8 mouse cellular contexts compared by ENCODE assay signal in genomic region chr1:93114713-93115463, GRCm38 (mm10). TPM values are rescaled to one million over a fixed set of nuclear protein-coding genes. Genes with fewer than 3 reads are reported as not detected.
A peak's percentile ranks its signal among the peaks of the same experiment; 100 is the strongest.
DNase-seq lines count a peak whose midpoint lies in the region; ATAC-seq lines count a peak whose summit lies in the region.

No protein-coding gene starts in this region.

- 0 out of 2 replicates have a peak, but pooled peaks cover 4% of the 10 kb centered on the region for H3K4me1 ChIP-seq in embryonic facial prominence, embryonic 12.5 days
- H3K4me1 ChIP-seq in heart, embryonic 15.5 days (replicated peaks) = peaks cover 6% of the 10 kb centered on the region
- H3K4me1 ChIP-seq in liver, embryonic 13.5 days (replicated peaks) = peaks cover 7% of the 10 kb centered on the region; the same call in 1 of the 2 replicates
- peaks cover 3% of the 10 kb centered on the region for H3K4me1 ChIP-seq in neural tube, embryonic 12.5 days

- no peak overlapping the region for H3K27ac ChIP-seq in embryonic facial prominence, embryonic 12.5 days
- H3K27ac ChIP-seq in heart, embryonic 15.5 days = no peak overlapping the region
- H3K27ac ChIP-seq in liver, embryonic 13.5 days = no peak overlapping the region
- H3K27ac ChIP-seq in neural tube, embryonic 12.5 days = no peak overlapping the region

- no peaks in the 10 kb centered on the region for H3K36me3 ChIP-seq in embryonic facial prominence, embryonic 12.5 days
- H3K36me3 ChIP-seq in heart, embryonic 15.5 days = no peaks in the 10 kb centered on the region
- H3K36me3 ChIP-seq in liver, embryonic 13.5 days = no peaks in the 10 kb centered on the region
- H3K36me3 ChIP-seq in neural tube, embryonic 12.5 days = no peaks in the 10 kb centered on the region

- peak overlapping the region; percentile 29 for H3K4me3 ChIP-seq in embryonic facial prominence, embryonic 12.5 days
- H3K4me3 ChIP-seq in heart, embryonic 15.5 days = peak overlapping the region; percentile 37
- no peak overlapping the region for H3K4me3 ChIP-seq in liver, embryonic 13.5 days (replicated peaks)
- H3K4me3 ChIP-seq in neural tube, embryonic 12.5 days = peak overlapping the region; percentile 35

- no peaks in the 10 kb centered on the region for H3K9me3 ChIP-seq in embryonic facial prominence, embryonic 12.5 days
- no peaks in the 10 kb centered on the region for H3K9me3 ChIP-seq in heart, embryonic 15.5 days (replicated peaks)
- H3K9me3 ChIP-seq in liver, embryonic 13.5 days (replicated peaks) = no peaks in the 10 kb centered on the region; the same call in 1 of the 2 replicates
- 0 out of 2 replicates have a peak, but pooled peaks cover 6% of the 10 kb centered on the region for H3K9me3 ChIP-seq in neural tube, embryonic 12.5 days

- ATAC-seq in embryonic facial prominence, embryonic 12.5 days (ENCODE audit: insufficient number of reproducible peaks, insufficient read depth, low FRiP score, low TSS enrichment) = peak; percentile 100
- ATAC-seq in heart, embryonic 15.5 days (replicated peaks; ENCODE audit: insufficient number of reproducible peaks, insufficient read depth, low FRiP score, low read depth) = peak; percentile 88
- ATAC-seq in liver, embryonic 13.5 days (ENCODE audit: low read depth) = peak; percentile 75
- peak; percentile 100 for ATAC-seq in neural tube, embryonic 12.5 days (ENCODE audit: low FRiP score, low read depth)

- peak; percentile 71 for DNase-seq in CD4-positive, CD25-positive, alpha-beta regulatory T cell, adult 2 months (ENCODE audit: low read depth, low spot score)
- DNase-seq in adrenal gland, postnatal 25 days = peak; percentile 68
- peak; percentile 76 for DNase-seq in kidney, postnatal 14 days
- DNase-seq in liver, embryonic 13.5 days = peak; percentile 57
- peak; percentile 46 to 72 for DNase-seq in thymus, postnatal 36 days

- H3K4me2 ChIP-seq in embryonic facial prominence, embryonic 12.5 days (replicated peaks) = peak overlapping the region; percentile 62
- H3K4me2 ChIP-seq in heart, embryonic 15.5 days = peak overlapping the region; percentile 63
- peak overlapping the region; percentile 32 for H3K4me2 ChIP-seq in liver, embryonic 13.5 days
- H3K4me2 ChIP-seq in neural tube, embryonic 12.5 days (replicated peaks) = peak overlapping the region; percentile 72

- H3K9ac ChIP-seq in embryonic facial prominence, embryonic 12.5 days = peak overlapping the region; percentile 33; the same call in 1 of the 2 replicates
- H3K9ac ChIP-seq in heart, embryonic 15.5 days = no peak overlapping the region
- H3K9ac ChIP-seq in liver, embryonic 13.5 days = no peak overlapping the region
- 0 out of 2 replicates have a peak overlapping the region, but pooled peaks have one; percentile 45 for H3K9ac ChIP-seq in neural tube, embryonic 12.5 days

- H3K27me3 ChIP-seq in embryonic facial prominence, embryonic 12.5 days = 0 out of 2 replicates have a peak, but pooled peaks cover 2% of the 10 kb centered on the region
- peaks cover 13% of the 10 kb centered on the region; the same call in 1 of the 2 replicates for H3K27me3 ChIP-seq in heart, embryonic 15.5 days
- 0 out of 2 replicates have a peak, but pooled peaks cover 7% of the 10 kb centered on the region for H3K27me3 ChIP-seq in liver, embryonic 13.5 days
- no peaks in the 10 kb centered on the region for H3K27me3 ChIP-seq in neural tube, embryonic 12.5 days (replicated peaks)

- WGBS in embryonic facial prominence, embryonic 12.5 days = 26% methylated on average over 21 of the region's 21 CpGs
- WGBS in heart, embryonic 15.5 days = 27% methylated on average over 21 of the region's 21 CpGs
- WGBS in liver, embryonic 13.5 days (ENCODE audit: insufficient replicate concordance) = 27% methylated on average over 21 of the region's 21 CpGs
- 24% methylated on average over 21 of the region's 21 CpGs for WGBS in neural tube, embryonic 12.5 days

RNA-seq across cellular contexts. Expression of gene Kif1a, which starts 13.1 kb away (rescaled TPM):
- 15.6 and 26.0 TPM in 2 replicates for total RNA-seq in adrenal gland, postnatal 25 days (2021)
- polyA plus RNA-seq in embryonic facial prominence, embryonic 12.5 days (2016; fragmentation: Nextera tagmentation; extraction: Ambion mirVana) = 31.4 and 34.4 TPM in 2 replicates
- polyA plus RNA-seq in heart, embryonic 15.5 days (2015; fragmentation: Nextera tagmentation; extraction: Ambion mirVana) = 10.2 and 13.8 TPM in 2 replicates
- polyA plus RNA-seq in liver, embryonic 13.5 days (2015; fragmentation: Nextera tagmentation; extraction: Ambion mirVana) = 0.35 and 0.61 TPM in 2 replicates
- polyA plus RNA-seq in neural tube, embryonic 12.5 days (2016; fragmentation: Nextera tagmentation; extraction: Ambion mirVana) = 132 and 136 TPM in 2 replicates

RNA-seq across cellular contexts. Expression of gene Agxt, which starts 20.2 kb away (rescaled TPM):
- total RNA-seq in adrenal gland, postnatal 25 days (2021) = 3.6 TPM in 1 of 2 replicates, not detected in the other
- polyA plus RNA-seq in embryonic facial prominence, embryonic 12.5 days (2016; fragmentation: Nextera tagmentation; extraction: Ambion mirVana) = not detected in 2 replicates
- polyA plus RNA-seq in heart, embryonic 15.5 days (2015; fragmentation: Nextera tagmentation; extraction: Ambion mirVana) = 0.14 TPM in 1 of 2 replicates, not detected in the other
- polyA plus RNA-seq in liver, embryonic 13.5 days (2015; fragmentation: Nextera tagmentation; extraction: Ambion mirVana) = 4.3 and 4.7 TPM in 2 replicates
- polyA plus RNA-seq in neural tube, embryonic 12.5 days (2016; fragmentation: Nextera tagmentation; extraction: Ambion mirVana) = not detected in 2 replicates

RNA-seq across cellular contexts. Expression of gene 2310007B03Rik, which starts 45.9 kb away (rescaled TPM):
- total RNA-seq in adrenal gland, postnatal 25 days (2021) = not detected in 2 replicates
- polyA plus RNA-seq in embryonic facial prominence, embryonic 12.5 days (2016; fragmentation: Nextera tagmentation; extraction: Ambion mirVana) = 0.09 and 0.19 TPM in 2 replicates
- 0.38 and 1.2 TPM in 2 replicates for polyA plus RNA-seq in heart, embryonic 15.5 days (2015; fragmentation: Nextera tagmentation; extraction: Ambion mirVana)
- polyA plus RNA-seq in liver, embryonic 13.5 days (2015; fragmentation: Nextera tagmentation; extraction: Ambion mirVana) = 0.09 and 0.10 TPM in 2 replicates
- polyA plus RNA-seq in neural tube, embryonic 12.5 days (2016; fragmentation: Nextera tagmentation; extraction: Ambion mirVana) = 0.09 and 0.29 TPM in 2 replicates

RNA-seq across cellular contexts. Expression of gene Crocc2, which starts 53.6 kb away (rescaled TPM):
- 0.03 TPM in 1 of 2 replicates, not detected in the other for total RNA-seq in adrenal gland, postnatal 25 days (2021)
- polyA plus RNA-seq in embryonic facial prominence, embryonic 12.5 days (2016; fragmentation: Nextera tagmentation; extraction: Ambion mirVana) = 0.18 TPM in 2 replicates
- polyA plus RNA-seq in heart, embryonic 15.5 days (2015; fragmentation: Nextera tagmentation; extraction: Ambion mirVana) = 0.26 and 0.55 TPM in 2 replicates
- polyA plus RNA-seq in liver, embryonic 13.5 days (2015; fragmentation: Nextera tagmentation; extraction: Ambion mirVana) = not detected in 2 replicates
- 0.15 and 0.19 TPM in 2 replicates for polyA plus RNA-seq in neural tube, embryonic 12.5 days (2016; fragmentation: Nextera tagmentation; extraction: Ambion mirVana)

Comparison
In these comparisons a context has a peak if more than half of its experiments do, and no peak if none do; other contexts are left out.
1. H3K9ac ChIP-seq: peak in embryonic facial prominence, embryonic 12.5 days (single experiment) and neural tube, embryonic 12.5 days (single experiment); none in heart, embryonic 15.5 days (single experiment) and liver, embryonic 13.5 days (single experiment).
2. Peak in every context shown above with its lines, with median percentiles within 50 percentile points of each other: DNase-seq, ATAC-seq and H3K4me2 ChIP-seq.